Comparison of ENCODE assay signal across 9 mouse cellular contexts in the genomic region with DNA sequence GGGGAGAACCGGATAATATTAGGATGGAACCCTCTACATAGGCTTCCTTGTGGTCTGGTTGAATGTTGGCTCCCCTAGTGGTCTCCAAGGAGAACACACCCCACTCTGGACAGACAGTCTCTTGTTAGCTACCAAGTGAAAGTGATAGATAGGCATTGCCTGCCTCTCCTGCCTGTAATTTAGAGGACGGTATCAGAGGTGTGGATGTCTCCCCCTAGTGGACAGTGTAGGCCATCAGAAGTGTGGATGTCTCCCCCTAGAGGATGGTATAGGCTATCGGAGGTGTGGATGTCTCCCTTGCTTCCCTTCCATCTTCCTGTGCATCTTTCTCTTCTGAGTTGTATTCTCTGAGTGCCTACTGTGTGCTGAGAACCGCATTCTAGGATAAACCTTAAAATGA. TPM values are rescaled to one million over a fixed set of nuclear protein-coding genes. Genes with fewer than 3 reads are reported as not detected.
DNase-seq lines count a peak whose midpoint lies in the region; TF ChIP-seq lines count a peak whose summit lies in the region.
"Had no signal": no experiment of that assay in that cellular context is flagged by ENCODE, and none has a peak within 500 bp of the region (broad histone marks: within the 10 kb centered on the region; RNA-seq: fewer than 3 reads in every experiment).

No protein-coding gene starts in this region.

- WGBS in liver, adult 2 months: 24% methylated on average over 4 of the region's 4 CpGs

- peak; percentile 90 for DNase-seq in A20 (ENCODE audit: low read depth, low spot score)
- peak; percentile 97 for DNase-seq in R1 (ENCODE audit: low read depth, low spot score)
- peak; percentile 67 to 78 for DNase-seq in cerebellum, postnatal 14 days
- peak; percentile 45 to 71 for DNase-seq in frontal cortex, postnatal 36 days (ENCODE audit: low spot score in 2 of 2)
- DNase-seq in kidney, adult 9 months: peak; percentile 83
- peak; percentile 82 for DNase-seq in liver, adult 2 months (ENCODE audit: extremely low read depth, low read depth, low spot score)

- no peaks in the 10 kb centered on the region for H3K27me3 ChIP-seq in liver, adult 2 months (ENCODE audit: control insufficient read depth, insufficient read depth, low read length)
- H3K27me3 ChIP-seq in myocyte (ENCODE audit: control insufficient read depth, insufficient read depth, insufficient read length): peaks cover 26% of the 10 kb centered on the region
- no peaks in the 10 kb centered on the region for H3K27me3 ChIP-seq in testis, adult 2 months (ENCODE audit: control insufficient read depth, insufficient read depth, low read length)

- no peak overlapping the region for H3K27ac ChIP-seq in liver, adult 2 months (replicated peaks; ENCODE audit: insufficient read depth, low read depth, low read length)
- no peak overlapping the region for H3K27ac ChIP-seq in testis, adult 2 months (ENCODE audit: control insufficient read depth, insufficient read depth, low read depth, low read length)

- TF ChIP-seq CTCF in liver, adult 2 months (IDR thresholded peaks at IDR 0.05; ENCODE audit: low read depth, low read length): peak; percentile 86
- peak; percentile 78; the same call in 1 of the 2 replicates for TF ChIP-seq CTCF in testis, adult 2 months (IDR thresholded peaks at IDR 0.05; ENCODE audit: control insufficient read depth, insufficient read depth, insufficient replicate concordance, low read depth, low read length)

- H3K4me2 ChIP-seq in myocyte (ENCODE audit: low read depth): no peak overlapping the region

- TF ChIP-seq POLR2A in liver, adult 2 months (IDR thresholded peaks at IDR 0.05; ENCODE audit: extremely low read depth, insufficient read depth, low read length): no peak
- TF ChIP-seq POLR2A in myocyte (IDR thresholded peaks at IDR 0.05; ENCODE audit: insufficient read length, low read depth): no peak
- no peak for TF ChIP-seq POLR2A in testis, adult 2 months (IDR thresholded peaks at IDR 0.05; ENCODE audit: control insufficient read depth, low read depth, low read length)

- no peaks in the 10 kb centered on the region for H3K36me3 ChIP-seq in liver, adult 2 months (ENCODE audit: control insufficient read depth, insufficient read depth, low read length)
- no peaks in the 10 kb centered on the region for H3K36me3 ChIP-seq in myocyte (ENCODE audit: control insufficient read depth, insufficient read depth)
- H3K36me3 ChIP-seq in testis, adult 2 months (ENCODE audit: control insufficient read depth, insufficient read depth, low read length): no peaks in the 10 kb centered on the region

- H3K79me2 ChIP-seq in liver, adult 2 months (ENCODE audit: control insufficient read depth, insufficient read depth, low read length): no peaks in the 10 kb centered on the region
- H3K79me2 ChIP-seq in myocyte (ENCODE audit: control insufficient read depth, insufficient read depth): no peaks in the 10 kb centered on the region

- H3ac ChIP-seq in myocyte (ENCODE audit: control insufficient read depth, insufficient read length): no peak overlapping the region

- H3K4me3 ChIP-seq in liver, adult 2 months (ENCODE audit: insufficient read depth, low read depth, low read length): no peak overlapping the region
- H3K4me3 ChIP-seq in myocyte: no peak overlapping the region
- no peak overlapping the region for H3K4me3 ChIP-seq in testis, adult 2 months (ENCODE audit: control insufficient read depth, low read depth, low read length)

- no peaks in the 10 kb centered on the region for H3K4me1 ChIP-seq in liver, adult 2 months (ENCODE audit: control insufficient read depth, insufficient read depth, low read length)
- H3K4me1 ChIP-seq in testis, adult 2 months (ENCODE audit: control insufficient read depth, insufficient read depth, low read length): no peaks in the 10 kb centered on the region

- no peak overlapping the region for H3K9ac ChIP-seq in liver, adult 2 months (ENCODE audit: low read depth, low read length)

TF ChIP-seq in myocyte, 11 proteins besides CTCF, POLR2A, EP300 and RAD21:
- TF ChIP-seq MYOD1 (IDR thresholded peaks at IDR 0.05; ENCODE audit: control insufficient read depth in 1 of 3, insufficient read length in 2 of 3, low read depth in 2 of 3): no peak
- no peak for TF ChIP-seq MAX (IDR thresholded peaks at IDR 0.05; ENCODE audit: low read depth)
- no peak for TF ChIP-seq POLR2AphosphoS2 (IDR thresholded peaks at IDR 0.05; ENCODE audit: insufficient read length, low read depth)
- no peak for TF ChIP-seq USF1 (IDR thresholded peaks at IDR 0.05; ENCODE audit: low read depth)
- TF ChIP-seq MYOG (IDR thresholded peaks at IDR 0.05; ENCODE audit: control insufficient read depth in 1 of 3, insufficient read depth in 1 of 3, insufficient read length in 2 of 3, low read depth in 2 of 3): no peak
- TF ChIP-seq SRF (IDR thresholded peaks at IDR 0.05; ENCODE audit: control insufficient read depth, insufficient read length, low read depth): peak; percentile 10
- TF ChIP-seq REST (IDR thresholded peaks at IDR 0.05; ENCODE audit: insufficient read depth, insufficient read length): no peak
- TF ChIP-seq TCF3 (IDR thresholded peaks at IDR 0.05; ENCODE audit: insufficient read length, low read depth): no peak
- no peak for TF ChIP-seq TCF12 (IDR thresholded peaks at IDR 0.05; ENCODE audit: insufficient read depth, poor library complexity, severe bottlenecking)
TF ChIP-seq in myocyte: peak in this region for 1.

RNA-seq across cellular contexts. Expression of a gene that starts 21.7 kb away (rescaled TPM):
- 93.9 and 114 TPM in 2 replicates for total RNA-seq in liver, adult 2 months (2014; rRNA removed)
- polyA plus RNA-seq in liver, adult 2 months (2012; rRNA removed): 141 and 145 TPM in 2 replicates
- 162 TPM for polyA plus RNA-seq in myocyte (2012; fragmentation: generic; extraction: Trizol)
- 156 and 177 TPM in 2 replicates for polyA plus RNA-seq in testis, adult 2 months (2012; rRNA removed)

RNA-seq across cellular contexts. Expression of a gene that starts 32.6 kb away (rescaled TPM):
- total RNA-seq in liver, adult 2 months (2014; rRNA removed): under 0.01 and 0.13 TPM in 2 replicates
- 0.06 and 0.12 TPM in 2 replicates for polyA plus RNA-seq in liver, adult 2 months (2012; rRNA removed)
- 0.20 TPM for polyA plus RNA-seq in myocyte (2012; fragmentation: generic; extraction: Trizol)
- polyA plus RNA-seq in testis, adult 2 months (2012; rRNA removed): 224 and 276 TPM in 2 replicates
- total RNA-seq: gastrocnemius, postnatal 36 days had no signal

RNA-seq across cellular contexts. Expression of a gene that starts 32.6 kb away (rescaled TPM):
- total RNA-seq in liver, adult 2 months (2014; rRNA removed): under 0.01 TPM in 1 of 2 replicates, not detected in the other
- polyA plus RNA-seq in liver, adult 2 months (2012; rRNA removed): 0.14 and 0.44 TPM in 2 replicates
- polyA plus RNA-seq in myocyte (2012; fragmentation: generic; extraction: Trizol): 0.08 TPM
- 1.1 TPM in 2 replicates for polyA plus RNA-seq in testis, adult 2 months (2012; rRNA removed)

RNA-seq across cellular contexts. Expression of a gene that starts 43.3 kb away (rescaled TPM):
- 134 and 150 TPM in 2 replicates for total RNA-seq in liver, adult 2 months (2014; rRNA removed)
- polyA plus RNA-seq in liver, adult 2 months (2012; rRNA removed): 192 and 217 TPM in 2 replicates
- 60.9 TPM for polyA plus RNA-seq in myocyte (2012; fragmentation: generic; extraction: Trizol)
- polyA plus RNA-seq in testis, adult 2 months (2012; rRNA removed): 134 and 160 TPM in 2 replicates

Comparison
In these comparisons a context has a peak if more than half of its experiments do, and no peak if none do; other contexts are left out.
1. RNA of a gene that starts 32.6 kb away (polyA plus RNA-seq): 224 to 276 TPM in testis, adult 2 months; 0.20 TPM in myocyte (single experiment) and 0.06 to 0.12 TPM in liver, adult 2 months; every median in the first group is over 100 times any median in the second.
2. Peak in every context shown above with its lines, with median percentiles within 50 percentile points of each other: DNase-seq.